Mouse (Mus musculus) CD4-positive, CD25-positive, alpha-beta regulatory T cell, adult 9 weeks (primary cell): ENCODE data around the gene Samd4b. TPM values are rescaled to one million over a fixed set of nuclear protein-coding genes. Genes with fewer than 3 reads are reported as not detected.

Source experiments
- polyA plus RNA-seq: library from polyadenylated mRNA; unstranded; fragments of 100-300 nt; shearing (Covaris generic); gene quantifications from one replicate; pipeline ENCODE4 v1.2.1, GENCODE M21; 2017

Gene Samd4b
- 4.4 TPM for polyA plus RNA-seq

DNA sequence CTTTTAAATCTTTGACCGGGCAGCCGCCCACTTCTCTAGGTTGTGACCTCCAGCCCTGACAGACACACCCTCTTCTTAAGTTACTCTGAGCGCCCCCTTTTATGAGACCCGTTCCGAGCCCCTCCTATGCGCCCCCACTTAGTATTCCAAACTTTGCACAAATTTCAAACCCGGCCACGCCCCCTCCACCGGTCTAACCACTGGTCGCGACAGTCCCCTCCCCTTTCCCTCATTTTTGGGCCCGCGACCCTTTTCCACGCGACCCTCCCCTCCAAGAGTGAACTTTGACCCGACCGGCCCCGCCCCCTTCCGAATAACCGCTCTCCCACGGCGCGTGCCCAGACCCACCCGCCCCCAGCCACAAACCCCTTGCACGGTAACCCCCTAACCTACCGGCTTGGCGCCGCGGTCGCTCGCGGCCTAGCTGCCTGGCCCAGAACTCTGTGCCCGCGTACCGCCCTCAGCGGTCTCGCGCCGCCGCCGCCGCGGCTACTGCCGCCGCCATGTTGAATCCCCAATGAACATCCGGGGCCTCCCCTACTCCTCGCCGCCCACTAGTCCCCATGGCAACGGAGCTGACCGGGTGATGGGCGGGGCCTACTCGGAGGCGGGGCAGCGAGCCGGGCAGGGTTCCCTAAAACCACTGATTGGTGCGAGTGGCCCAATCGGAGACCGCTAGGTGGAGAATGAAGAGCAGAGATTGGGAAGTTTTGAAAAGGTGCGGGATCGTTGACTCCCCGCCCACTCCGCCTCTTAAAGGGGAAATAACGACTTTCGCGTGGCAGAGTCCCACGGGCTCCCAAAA is at the start of gene Samd4b, which contains the start of gene Pak4:
TSS of gene Samd4b (minus strand) at position 503 of the 805 bp plus-strand sequence.
TSS of gene Pak4 (minus strand) at position 544 of the 805 bp plus-strand sequence.

GRCm38 (mm10) chr7:28631073-28631472 is 33.1 kb upstream of the Samd4b start, which contains the start of gene Acp7:
Gene Acp7 (minus strand): TSS chr7:28631332.

DNA sequence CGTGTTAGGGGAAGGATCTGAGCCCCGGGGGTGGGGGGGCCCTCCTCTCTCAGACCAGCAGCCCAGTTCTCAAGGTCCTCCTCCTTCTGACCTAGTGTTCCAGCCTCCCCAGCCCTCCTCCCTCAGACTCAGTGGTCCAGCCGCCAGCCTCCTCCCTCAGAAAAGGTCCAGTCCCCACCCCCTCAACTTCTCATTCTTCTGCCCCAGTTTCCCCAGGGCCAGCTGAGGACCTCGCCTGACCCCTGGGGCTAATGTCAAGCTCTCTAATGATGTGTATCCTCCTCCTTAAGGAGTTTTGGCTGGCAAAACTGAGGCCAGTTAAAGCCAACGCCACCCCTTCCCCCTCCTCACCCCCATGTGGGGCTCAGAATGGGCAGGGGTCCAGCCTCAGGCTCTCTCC is 50.8 kb downstream of the Samd4b start, which contains the start of gene Nccrp1:
TSS of gene Nccrp1 (minus strand) at position 101 of the 400 bp plus-strand sequence.

GRCm38 (mm10) chr7:28540526-28540925 is 57.4 kb downstream of the Samd4b start, which contains the start of gene Sycn:
Gene Sycn (plus strand): TSS chr7:28540885.

GRCm38 (mm10) chr7:28522536-28522935 is 75.4 kb downstream of the Samd4b start, which contains the start of gene Ifnl3:
Gene Ifnl3 (plus strand): TSS chr7:28522836.

GRCm38 (mm10) chr7:28510405-28510974 is 87.5 kb downstream of the Samd4b start, which contains the start of gene Ifnl2:
Gene Ifnl2 (minus strand): TSS chr7:28510455.

GRCm38 (mm10) chr7:28451531-28452360 is 146.2 kb downstream of the Samd4b start, which contains the start of gene Lrfn1:
Gene Lrfn1 (plus strand): TSS chr7:28451980.

DNA sequence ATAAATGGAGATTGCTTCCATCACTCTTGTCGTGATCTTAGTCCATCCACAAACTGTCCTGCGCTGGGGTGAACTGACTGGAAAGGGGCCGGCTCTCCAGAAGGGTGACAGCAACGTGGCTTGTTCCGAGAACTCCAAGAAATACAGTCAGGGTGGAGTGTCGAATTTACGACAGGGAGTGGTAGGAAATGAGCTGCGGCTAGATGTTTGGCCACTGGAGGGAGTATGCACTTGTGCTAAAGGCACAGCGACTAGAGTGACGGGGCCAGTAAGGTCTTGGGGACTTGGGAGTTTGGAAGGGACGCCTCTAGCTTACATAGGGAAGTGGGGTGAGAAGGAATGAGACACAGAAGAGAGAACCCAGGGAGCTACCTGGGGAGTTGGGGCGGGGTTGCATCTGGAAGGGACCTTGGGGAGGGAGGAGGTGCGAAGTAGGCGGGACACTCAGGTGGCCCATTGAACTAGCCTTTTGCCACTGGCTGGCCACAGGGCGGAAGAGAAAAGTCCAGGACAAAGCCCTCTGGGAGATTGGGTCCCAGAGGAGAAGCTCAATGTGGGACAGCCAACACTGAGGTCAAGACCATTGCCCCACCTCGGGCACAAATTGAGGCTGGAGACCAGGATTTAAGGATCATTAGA is 160.9 kb downstream of the Samd4b start, which contains the start of gene Gmfg:
TSS of gene Gmfg (plus strand) at position 516 of the 639 bp plus-strand sequence.

DNA sequence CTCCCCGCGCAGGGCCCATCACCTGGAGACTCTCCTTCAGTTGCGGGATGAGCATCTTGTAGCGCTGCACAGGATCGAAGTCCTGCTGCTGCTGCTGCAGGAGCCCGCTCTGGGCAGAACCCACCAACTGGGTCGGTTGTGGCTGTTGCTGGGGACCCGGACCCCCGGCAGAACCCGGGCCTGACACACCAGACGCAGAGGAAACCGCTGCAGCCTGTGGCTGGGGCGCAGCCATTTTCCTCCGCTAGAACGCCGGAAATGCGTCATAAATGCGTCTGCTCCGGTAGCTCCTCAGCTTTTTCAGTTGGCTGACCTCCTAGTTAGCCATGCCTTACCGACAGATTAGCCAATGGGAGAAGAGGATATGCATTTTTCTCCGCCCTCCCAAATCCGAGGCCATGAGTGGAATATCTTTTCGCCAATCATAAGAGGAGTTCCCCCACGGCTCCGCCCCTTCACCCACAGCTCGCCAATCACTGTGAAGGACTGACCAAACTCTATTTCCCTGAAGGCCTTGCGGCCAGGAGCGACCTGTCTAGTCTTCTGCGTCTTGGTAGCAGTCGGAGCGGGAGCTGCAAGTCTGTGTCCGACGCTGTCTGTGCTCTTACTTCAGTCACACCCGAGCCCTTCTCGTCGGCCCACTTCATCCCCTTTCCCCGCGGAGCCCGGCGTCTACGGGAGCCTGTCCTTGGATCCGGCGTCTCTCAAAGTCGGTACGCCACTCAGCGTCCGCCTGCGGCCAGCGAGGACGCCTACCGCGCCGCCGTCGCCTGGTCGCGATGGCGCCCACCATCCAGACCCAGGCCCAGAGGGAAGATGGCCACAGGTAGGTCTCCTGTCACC is 205.3 kb downstream of the Samd4b start, which contains the start of the genes Med29 and Paf1:
TSS of gene Med29 (minus strand) at position 280 of the 843 bp plus-strand sequence.
TSS of gene Paf1 (plus strand) at position 523 of the 843 bp plus-strand sequence.

DNA sequence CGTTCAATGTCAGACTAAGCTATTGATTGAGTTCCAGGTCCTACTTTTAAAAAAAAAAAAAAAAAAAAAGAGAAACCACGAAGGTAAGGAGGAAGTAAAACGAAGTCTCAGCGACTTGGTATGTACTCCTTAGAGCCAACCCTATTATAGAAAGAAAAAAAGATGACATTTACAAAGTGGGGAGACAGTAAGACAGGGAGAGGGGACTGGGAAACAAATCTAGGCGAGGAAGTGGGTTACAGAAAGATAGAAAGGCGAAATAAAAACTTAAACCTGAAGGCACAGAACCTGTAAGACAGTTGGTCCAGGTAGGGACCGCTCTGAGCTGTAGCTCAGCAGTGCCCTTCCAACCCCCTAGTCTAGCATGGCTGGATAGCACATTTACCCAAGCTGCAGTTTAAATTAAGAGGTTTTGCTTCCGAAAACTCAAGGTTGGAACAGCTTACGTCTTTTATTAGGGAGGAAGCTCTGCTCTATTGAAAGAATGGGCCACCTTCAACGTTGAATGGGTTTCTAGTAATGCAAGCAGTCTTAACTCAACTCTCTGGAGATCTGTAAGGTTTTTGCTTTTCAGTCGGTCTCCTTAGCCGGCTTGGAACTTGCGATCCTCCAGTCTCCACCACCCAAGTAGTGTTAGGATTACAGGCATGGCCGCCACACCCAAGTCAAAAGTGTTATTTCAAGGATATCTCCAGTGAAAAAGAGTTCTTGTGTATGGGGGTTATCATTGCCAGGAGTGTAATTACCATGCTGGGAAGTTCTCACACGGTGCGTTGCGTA is 217.5 kb downstream of the Samd4b start, which contains the start of gene Zfp36:
TSS of gene Zfp36 (minus strand) at position 17 of the 780 bp plus-strand sequence.

DNA sequence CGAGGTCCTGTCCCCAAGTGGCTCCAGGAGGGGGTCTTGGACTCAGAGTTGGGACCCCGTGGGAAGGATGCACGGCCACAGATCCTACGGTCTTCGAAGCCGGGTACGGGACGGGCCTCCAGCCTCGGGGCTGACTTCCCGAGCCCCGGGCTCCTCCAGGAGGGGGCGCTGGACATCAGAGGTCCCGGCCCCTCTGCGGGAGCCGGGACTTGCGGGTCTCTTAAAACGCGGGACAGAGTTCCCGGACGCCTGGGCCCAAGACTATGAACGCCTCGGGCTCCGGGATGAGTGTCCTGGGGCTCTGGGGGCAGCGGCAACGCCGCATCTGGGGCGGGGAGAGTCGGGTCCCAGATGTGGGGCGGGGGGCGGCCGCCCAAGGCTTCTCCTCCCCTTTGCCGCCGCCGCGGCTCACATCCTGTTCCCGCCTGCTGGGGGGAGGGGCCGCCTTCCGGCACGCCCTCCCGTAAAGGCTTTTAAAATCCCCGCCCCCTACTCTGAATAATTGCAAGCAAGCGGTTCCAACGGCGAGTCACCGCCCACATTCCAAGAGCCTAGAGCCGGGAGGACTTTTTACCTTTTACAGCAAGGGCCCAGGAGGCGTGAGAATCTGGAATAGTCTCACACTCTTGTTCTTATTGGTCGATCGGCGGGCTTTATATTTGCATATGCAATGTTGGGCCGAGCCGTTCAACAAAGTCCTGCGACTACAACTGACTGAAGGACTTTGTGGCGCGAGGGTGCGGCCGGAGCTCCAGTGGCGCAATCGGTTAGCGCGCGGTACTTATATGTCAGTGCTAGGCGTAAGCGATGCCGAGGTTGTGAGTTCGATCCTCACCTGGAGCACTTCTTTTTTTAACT is 225.5 kb downstream of the Samd4b start, which contains the start of gene Plekhg2:
TSS of gene Plekhg2 (minus strand) at position 349 of the 858 bp plus-strand sequence.

GRCm38 (mm10) chr7:28350155-28350883 is 247.6 kb downstream of the Samd4b start, which contains the start of gene Rps16:
Gene Rps16 (plus strand): TSS chr7:28350652.

Other genes with a start within 250 kb of the Samd4b start
- gene Rps16, start 247.5 kb downstream of the Samd4b start, polyA plus RNA-seq, result 1,274 TPM
- 101 TPM for gene Plekhg2, start 225.5 kb downstream of the Samd4b start, polyA plus RNA-seq
- gene Zfp36, start 217.9 kb downstream of the Samd4b start, polyA plus RNA-seq, result 289 TPM
- gene Med29, start 205.4 kb downstream of the Samd4b start, polyA plus RNA-seq, result 33.4 TPM
- 96.0 TPM for gene Paf1, start 205.2 kb downstream of the Samd4b start, polyA plus RNA-seq
- 477 TPM for gene Gmfg, start 160.7 kb downstream of the Samd4b start, polyA plus RNA-seq
- gene Lrfn1, start 146.2 kb downstream of the Samd4b start, polyA plus RNA-seq, result 0.11 TPM
- gene Ifnl2, start 87.7 kb downstream of the Samd4b start, polyA plus RNA-seq, result not detected
- gene Ifnl3, start 75.3 kb downstream of the Samd4b start, polyA plus RNA-seq, result not detected
- not detected for gene Sycn, start 57.3 kb downstream of the Samd4b start, polyA plus RNA-seq
- not detected for gene Nccrp1, start 50.9 kb downstream of the Samd4b start, polyA plus RNA-seq
- gene Pak4, start within 50 bp of the Samd4b start, polyA plus RNA-seq, result 5.0 TPM
- gene Acp7, start 33.2 kb upstream of the Samd4b start, polyA plus RNA-seq, result not detected
- 3.8 TPM for gene Fbxo27, start 94.7 kb upstream of the Samd4b start, polyA plus RNA-seq
- 8.0 TPM for gene Fbxo17, start 118.7 kb upstream of the Samd4b start, polyA plus RNA-seq
- gene Mrps12, start 143.7 kb upstream of the Samd4b start, polyA plus RNA-seq, result 101 TPM
- 23.2 TPM for gene Sars2, start 143.8 kb upstream of the Samd4b start, polyA plus RNA-seq
- gene Ccer2, start 158.0 kb upstream of the Samd4b start, polyA plus RNA-seq, result not detected
- 88.8 TPM for gene Sirt2, start 168.6 kb upstream of the Samd4b start, polyA plus RNA-seq
- gene Nfkbib, start 169.4 kb upstream of the Samd4b start, polyA plus RNA-seq, result 131 TPM
- 254 TPM for gene Rinl, start 190.8 kb upstream of the Samd4b start, polyA plus RNA-seq
- gene Hnrnpl, start 210.4 kb upstream of the Samd4b start, polyA plus RNA-seq, result 106 TPM
- gene Ech1, start 227.1 kb upstream of the Samd4b start, polyA plus RNA-seq, result 216 TPM
- 26.3 TPM for gene Lgals4, start 235.7 kb upstream of the Samd4b start, polyA plus RNA-seq